Mouse (Mus musculus): ENCODE measurements around the gene Zbtb16.

DNA sequence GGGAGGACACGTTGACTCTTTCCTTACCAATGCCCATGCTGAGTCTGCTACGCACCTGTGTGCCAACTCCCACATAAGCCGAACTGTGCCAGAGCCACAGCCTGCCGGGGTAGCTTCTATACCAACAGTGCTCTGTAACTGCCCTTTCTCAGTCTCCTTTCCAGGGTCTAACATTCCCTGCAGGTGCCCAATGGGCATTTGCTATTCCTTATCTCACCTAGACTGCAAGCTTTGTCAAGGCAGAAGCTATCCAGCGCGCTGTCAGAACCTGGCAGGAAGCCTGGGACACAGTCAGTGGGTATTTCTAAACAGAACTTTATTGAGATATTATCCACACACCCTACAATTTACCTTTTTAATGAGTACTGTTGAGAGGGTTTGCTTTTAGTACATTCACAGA lies 82.1 kb downstream of the Zbtb16 start:
- TF ChIP-seq CTCF (IDR thresholded peaks at IDR 0.05) (no peak), EP300 (IDR thresholded peaks at IDR 0.05; ENCODE audit: insufficient read depth, low read depth, low read length) (no peak)
